Mouse (Mus musculus) lung, embryonic 16.5 days (tissue): ENCODE data around the gene Il33. TPM values are rescaled to one million over a fixed set of nuclear protein-coding genes. Genes with fewer than 3 reads are reported as not detected.

Experiments
- ATAC-seq: fragments of 200-750 bp; cut with Nextera tagmentation; 2 replicates; pipeline ENCODE4 v1.8.0; 2017; ENCODE audit warnings: low read depth, mild to moderate bottlenecking, moderate library complexity
- H3K27ac ChIP-seq: fragments of 300-500 bp; sonication (generic); 2 replicates; pipeline ENCODE4 v1.5.1; 2014; ENCODE audit warnings: mild to moderate bottlenecking, control low read depth, low read length
- H3K27me3 ChIP-seq: fragments of 300-500 bp; sonication (generic); 2 replicates; pipeline ENCODE4 v1.6.1; 2014; ENCODE audit warnings: low read depth, low read length, mixed read lengths; ENCODE audit not compliant: control insufficient read depth, insufficient read depth
- H3K36me3 ChIP-seq: fragments of 300-500 bp; sonication (generic); 2 replicates; pipeline ENCODE4 v1.6.1; 2014; ENCODE audit warnings: low read length; ENCODE audit not compliant: control insufficient read depth, insufficient read depth
- H3K4me1 ChIP-seq: fragments of 300-500 bp; sonication (generic); replicated peaks from 2 replicates; pipeline ENCODE4 v1.6.1; 2014; ENCODE audit warnings: low read length, mixed read lengths; ENCODE audit not compliant: control insufficient read depth, insufficient read depth
- H3K4me2 ChIP-seq: fragments of 300-500 bp; sonication (generic); 2 replicates; pipeline ENCODE4 v1.6.1; 2014; ENCODE audit warnings: low read depth, low read length, control low read depth
- H3K4me3 ChIP-seq: fragments of 300-500 bp; sonication (generic); 2 replicates; pipeline ENCODE4 v1.5.1; 2014; ENCODE audit warnings: mild to moderate bottlenecking, low read length, control low read depth
- H3K9ac ChIP-seq: fragments of 300-500 bp; sonication (generic); 2 replicates; pipeline ENCODE4 v1.6.1; 2014; ENCODE audit warnings: low read length, control low read depth
- H3K9me3 ChIP-seq: fragments of 300-500 bp; sonication (generic); 2 replicates; pipeline ENCODE4 v1.6.1; 2016; ENCODE audit warnings: low read length; ENCODE audit not compliant: control insufficient read depth
- WGBS: fragments of 180-500 bp; shearing (Covaris S2); extraction: QIAGEN DNeasy Blood & Tissue Kit; methylation state at CpG from one replicate; pipeline ENCODE4 v1.1.7; 2014; 5-methylcytosine and 5-hydroxymethylcytosine counted together
- polyA plus RNA-seq: library from polyadenylated mRNA; unstranded; fragments of >200 nt; fragmentation: Nextera tagmentation; extraction: Ambion mirVana; gene quantifications from 2 replicates; pipeline ENCODE4 v1.2.1, GENCODE M21; 2015

Il33 gene
- polyA plus RNA-seq, 1 experiment from 2014 or later, result 9.1 TPM

DNA sequence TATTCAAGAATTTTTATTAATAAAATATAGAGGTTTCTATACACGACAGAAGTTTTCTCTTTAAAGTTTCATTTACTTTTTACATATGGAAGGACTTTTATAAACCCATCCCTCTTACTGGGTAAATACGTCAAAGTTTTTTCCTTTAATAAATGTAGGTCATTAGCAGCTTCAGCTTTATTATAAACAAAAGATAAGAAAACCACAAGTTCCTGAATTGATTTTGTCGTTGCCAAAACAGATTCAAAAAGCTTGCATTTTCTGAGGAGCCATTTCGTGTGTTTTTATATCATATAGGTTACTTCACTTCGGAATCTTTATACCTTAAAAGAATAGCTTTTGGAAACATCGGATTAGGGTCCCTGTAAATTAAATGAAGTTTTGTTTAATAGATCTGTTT lies 76.6 kb downstream of the Il33 start:
- Histone ChIP-seq H3K9me3 (no peaks in the 10 kb centered on the region), H3K4me3 (no peak overlapping the region), H3K4me2 (no peak overlapping the region), H3K4me1 (no peaks in the 10 kb centered on the region), H3K36me3 (no peaks in the 10 kb centered on the region), H3K27me3 (no peaks in the 10 kb centered on the region), H3K27ac (no peak overlapping the region), H3K9ac (no peak overlapping the region)
- ATAC-seq, result no peak
- 56% methylated on average over 6 of the region's 6 CpGs for WGBS

DNA sequence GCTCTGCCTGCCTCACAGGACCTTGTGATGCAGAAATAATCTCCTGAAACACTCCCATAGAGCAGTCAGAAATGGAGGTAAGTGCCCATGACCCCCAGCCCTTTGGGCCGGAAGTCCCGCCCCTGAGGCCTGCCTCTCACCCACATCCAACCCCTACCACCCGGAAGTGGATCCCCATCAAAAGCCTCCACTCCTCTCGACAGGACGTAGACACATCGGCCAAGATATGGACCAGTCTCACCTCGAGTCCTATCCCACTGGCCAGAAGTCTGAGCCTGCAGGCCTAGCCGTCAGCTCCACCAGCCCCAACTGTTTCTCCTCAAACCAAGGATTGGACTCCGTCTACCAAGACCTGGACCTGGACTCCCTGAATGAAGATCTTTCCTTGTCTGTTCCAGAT lies 78.7 kb downstream of the Il33 start, which contains the start of gene Trpd52l3:
Gene Trpd52l3 (plus strand): TSS at position 170 of the 400 bp plus-strand sequence.
- Histone ChIP-seq H3K27ac (no peak within 1 kb of the TSS), H3K4me1 (no peaks in the 10 kb centered on the region), H3K4me3 (no peak within 1 kb of the TSS), H3K9me3 (no peaks in the 10 kb centered on the region), H3K9ac (no peak within 1 kb of the TSS), H3K4me2 (no peak within 1 kb of the TSS), H3K27me3 (no peaks in the 10 kb centered on the region), H3K36me3 (no peaks in the 10 kb centered on the region)
- ATAC-seq, result no peak
- 85% methylated on average over 9 of the region's 9 CpGs for WGBS

DNA sequence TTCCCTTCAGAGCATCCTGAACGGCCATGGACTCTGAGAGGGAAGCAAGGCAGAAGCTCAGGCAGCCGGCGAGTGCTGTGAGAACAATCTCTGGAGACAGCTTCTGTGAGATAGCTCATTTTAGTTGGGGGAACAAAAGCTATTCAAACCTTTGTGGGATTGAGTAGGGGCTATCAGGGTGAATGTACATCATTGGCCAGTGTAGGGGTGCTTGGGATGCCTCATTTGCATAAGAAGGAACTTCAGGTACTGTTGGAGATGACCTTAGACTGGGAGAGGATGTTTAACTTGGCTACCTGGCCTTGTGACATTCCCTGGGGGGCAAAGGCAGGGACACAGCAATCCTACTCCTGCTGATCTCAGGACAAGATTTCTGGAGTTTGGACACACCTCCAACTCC lies 81.5 kb downstream of the Il33 start:
- WGBS, result 69% methylated on average over 3 of the region's 3 CpGs

More for the DNA sequence above, 81.5 kb downstream of the Il33 start:
- no peaks in the 10 kb centered on the region for H3K36me3 ChIP-seq
- no peaks in the 10 kb centered on the region for H3K9me3 ChIP-seq
- ATAC-seq, result no peak
- H3K4me1 ChIP-seq, result no peaks in the 10 kb centered on the region
- no peaks in the 10 kb centered on the region for H3K27me3 ChIP-seq
- H3K4me3 ChIP-seq, result no peak overlapping the region
- no peak overlapping the region for H3K27ac ChIP-seq
- no peak overlapping the region for H3K9ac ChIP-seq
- H3K4me2 ChIP-seq, result no peak overlapping the region

Other genes with a start within 250 kb of the Il33 start
- gene Mlana, start 227.3 kb upstream of the Il33 start, polyA plus RNA-seq, result not detected in 2 replicates
- 3.8 and 4.1 TPM in 2 replicates for gene 9930021J03Rik, start 119.1 kb upstream of the Il33 start, polyA plus RNA-seq
- gene Ranbp6, start 112.1 kb upstream of the Il33 start, polyA plus RNA-seq, result 13.7 TPM in 2 replicates
- gene Trpd52l3, start 78.7 kb downstream of the Il33 start, polyA plus RNA-seq, result not detected in 2 replicates
- 60.2 and 64.8 TPM in 2 replicates for gene Uhrf2, start 105.4 kb downstream of the Il33 start, polyA plus RNA-seq